Mouse (Mus musculus): ENCODE results near the gene Olfr1028.

The Olfr1028 gene

DNA sequence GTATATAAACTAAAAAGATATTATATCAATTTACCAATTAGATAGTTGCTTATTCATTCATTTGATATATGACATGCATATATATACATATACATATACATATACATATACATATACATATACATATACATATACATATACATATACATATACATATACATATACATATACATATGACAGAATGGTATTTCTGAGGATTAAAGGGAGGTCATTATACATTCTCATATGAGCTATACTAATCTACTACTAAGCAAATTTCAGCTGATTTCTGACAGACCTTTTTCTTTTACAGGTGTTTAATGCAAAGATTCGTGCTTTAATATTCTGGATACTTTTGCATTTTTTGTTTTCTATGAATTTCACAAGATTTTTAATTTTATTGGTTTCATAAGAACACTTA, at the start of gene Olfr1028:
Gene Olfr1028, plus strand, starts transcription at position 301 of the 400 bp plus-strand sequence.
- no peak for DNase-seq (ENCODE audit: low read depth, low spot score)

DNA sequence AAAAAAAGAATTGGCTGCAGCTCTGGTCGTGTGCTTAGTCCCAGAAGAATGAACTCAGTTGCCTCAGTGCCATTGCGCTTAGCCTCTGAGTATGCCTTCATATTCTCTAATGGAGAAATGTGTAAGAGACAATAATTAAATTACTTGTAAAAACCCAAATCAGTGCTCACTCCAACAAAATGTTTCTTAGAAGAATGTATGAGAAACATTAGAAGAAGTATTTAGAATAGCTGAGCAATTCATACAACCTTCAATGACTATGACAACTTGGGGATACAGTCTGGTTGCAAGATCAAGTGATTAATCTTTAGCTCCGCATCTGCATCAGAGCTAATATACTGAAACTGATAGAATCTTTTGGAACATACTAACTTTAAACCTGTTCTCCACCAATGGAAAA, 45.3 kb upstream of the Olfr1028 start, which contains the start of gene Olfr1024:
Gene Olfr1024, minus strand, starts transcription at position 101 of the 400 bp plus-strand sequence.
- no peak for DNase-seq (ENCODE audit: low read depth, low spot score)

- DNase-seq (ENCODE audit: low read depth, low spot score) = no peak
Observed at GRCm38 (mm10) chr2:85913197-85913596, 37.0 kb upstream of the Olfr1028 start.

DNA sequence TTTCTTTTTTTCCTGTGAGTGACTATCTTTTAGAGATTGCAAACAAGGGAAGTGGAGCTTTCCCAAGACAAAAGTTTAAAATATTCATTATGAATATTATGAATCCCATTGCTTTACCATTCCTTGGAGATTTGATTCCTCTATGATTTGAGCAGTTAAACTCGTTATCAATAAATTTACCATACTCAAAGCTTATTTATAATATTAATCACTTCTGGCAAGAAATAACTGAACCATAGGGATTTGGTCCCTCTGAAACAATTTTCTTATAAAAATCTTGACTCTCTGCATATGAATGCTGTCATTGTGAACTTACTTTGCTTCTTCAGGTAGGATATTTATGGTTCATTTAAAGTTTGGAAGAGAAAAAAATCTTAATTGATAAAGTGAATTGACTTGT, 35.3 kb upstream of the Olfr1028 start, which contains the start of gene Olfr1025-ps1:
Gene Olfr1025-ps1, plus strand, starts transcription at position 301 of the 400 bp plus-strand sequence.
- no peak for DNase-seq (ENCODE audit: low read depth, low spot score)

DNA sequence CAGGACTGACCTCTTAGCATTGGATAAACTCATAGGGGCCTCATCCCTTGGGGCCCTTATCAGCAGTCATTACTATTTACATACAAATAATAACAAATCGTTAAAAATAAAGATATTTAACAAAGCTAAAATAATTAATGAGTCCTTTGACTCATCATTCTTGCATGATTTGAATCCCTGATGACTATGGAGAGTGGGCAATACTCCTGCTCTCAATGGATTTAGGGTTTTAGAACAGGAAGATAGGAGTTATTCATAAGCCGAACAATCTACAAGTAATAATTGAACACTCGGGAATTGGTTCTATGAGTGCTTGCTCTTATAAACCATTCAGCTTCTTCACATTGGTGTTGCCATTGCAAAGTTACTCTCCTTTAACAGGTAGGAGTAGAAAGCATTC, 29.0 kb upstream of the Olfr1028 start, which contains the start of gene Olfr1026:
Gene Olfr1026, plus strand, starts transcription at position 301 of the 400 bp plus-strand sequence.
- no peak for DNase-seq (ENCODE audit: low read depth, low spot score)

DNA sequence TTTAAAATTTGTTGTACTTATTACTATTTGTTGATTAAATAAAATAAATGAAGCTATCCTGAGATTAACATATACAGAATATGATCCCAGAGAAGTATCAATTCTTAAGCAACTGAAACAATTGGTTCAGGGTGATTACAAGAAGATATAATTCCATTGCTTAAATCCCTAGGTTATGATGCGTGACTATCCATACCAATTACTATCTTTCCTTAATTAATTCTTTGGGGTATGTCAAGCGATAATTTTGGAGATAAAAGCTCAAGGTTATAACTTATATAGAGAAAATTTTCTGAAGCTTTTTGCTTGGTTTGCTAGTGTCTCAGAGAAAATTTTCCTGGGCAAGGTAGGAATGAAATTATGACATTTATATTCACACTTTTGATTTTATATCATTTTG, 23.4 kb downstream of the Olfr1028 start, which contains the start of gene Olfr1029:
Gene Olfr1029, plus strand, starts transcription at position 301 of the 400 bp plus-strand sequence.
- no peak for DNase-seq (ENCODE audit: low read depth, low spot score)

GRCm38 (mm10) chr2:85978976-85979375, 28.7 kb downstream of the Olfr1028 start, which contains the start of gene Olfr1030:
TSS of gene Olfr1030 (plus strand) at chr2:85979276.
- DNase-seq (ENCODE audit: low read depth, low spot score) = no peak

DNA sequence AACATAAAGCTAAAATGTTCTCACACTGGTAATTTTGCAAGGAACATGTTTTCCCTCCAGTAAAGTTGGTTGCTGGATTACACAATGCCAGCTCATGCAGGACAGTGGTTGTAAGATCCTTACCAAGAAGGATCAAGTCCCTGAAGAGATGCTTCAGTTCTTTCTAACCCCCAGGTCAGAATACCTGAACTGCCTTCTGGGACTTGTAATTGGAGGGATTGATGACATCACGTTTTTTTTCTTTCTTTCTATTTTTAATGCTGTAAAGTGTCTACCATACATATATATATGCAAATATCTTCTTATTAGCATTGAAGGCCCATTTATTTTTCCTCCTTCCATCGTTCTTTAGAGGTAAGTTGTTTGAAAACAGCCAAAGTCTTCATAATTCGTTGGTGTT, 39.8 kb downstream of the Olfr1028 start, which contains the start of gene Olfr1031:
Gene Olfr1031, plus strand, starts transcription at position 301 of the 400 bp plus-strand sequence.
- no peak for DNase-seq (ENCODE audit: low read depth, low spot score)

Measured in 3T3-L1 (cell line).